Mouse (Mus musculus) forebrain, embryonic 16.5 days (tissue): Measurements from ENCODE around the gene Zfp655. TPM values are rescaled to one million over a fixed set of nuclear protein-coding genes. Genes with fewer than 3 reads are reported as not detected.
A peak's percentile ranks its signal among the peaks of the same experiment; 100 is the strongest.
"Not testable (repeated sequence)": the region's sequence is repeated elsewhere in the genome, so short reads cannot be mapped to it uniquely, and the experiment has no call there.

Experiments used
- ATAC-seq: fragments of 200-750 bp; cut with Nextera tagmentation; 2 replicates; pipeline ENCODE4 v1.8.0; 2017; ENCODE audit warnings: mild to moderate bottlenecking, moderate library complexity
- H3K27ac ChIP-seq: fragments of 300-500 bp; sonication (generic); 2 replicates; pipeline ENCODE4 v1.5.1; 2014; ENCODE audit warnings: low read length, control low read depth
- H3K27me3 ChIP-seq: fragments of 300-500 bp; sonication (generic); replicated peaks from 2 replicates; pipeline ENCODE4 v1.6.1; 2014; ENCODE audit warnings: low read length; ENCODE audit not compliant: control insufficient read depth, insufficient read depth
- H3K36me3 ChIP-seq: fragments of 300-500 bp; sonication (generic); 2 replicates; pipeline ENCODE4 v1.6.1; 2014; ENCODE audit not compliant: control insufficient read depth, insufficient read depth
- H3K4me1 ChIP-seq: fragments of 300-500 bp; sonication (generic); replicated peaks from 2 replicates; pipeline ENCODE4 v1.6.1; 2014; ENCODE audit warnings: low read length; ENCODE audit not compliant: control insufficient read depth, insufficient read depth
- H3K4me2 ChIP-seq: fragments of 300-500 bp; sonication (generic); 2 replicates; pipeline ENCODE4 v1.6.1; 2014; ENCODE audit warnings: mild to moderate bottlenecking, low read length, control low read depth
- H3K4me3 ChIP-seq: fragments of 300-500 bp; sonication (generic); replicated peaks from 2 replicates; pipeline ENCODE4 v1.5.1; 2014; ENCODE audit warnings: mild to moderate bottlenecking, low read length, control low read depth
- H3K9ac ChIP-seq: fragments of 300-500 bp; sonication (generic); replicated peaks from 2 replicates; pipeline ENCODE4 v1.6.1; 2014; ENCODE audit warnings: low read depth, low read length, control low read depth
- H3K9me3 ChIP-seq: fragments of 300-500 bp; sonication (generic); 2 replicates; pipeline ENCODE4 v1.6.1; 2016; ENCODE audit warnings: low read length; ENCODE audit not compliant: control insufficient read depth
- WGBS: fragments of 180-500 bp; shearing (Covaris S2); extraction: QIAGEN DNeasy Blood & Tissue Kit; methylation state at CpG from one replicate; pipeline ENCODE4 v1.1.7; 2014; 5-methylcytosine and 5-hydroxymethylcytosine counted together
- polyA plus RNA-seq: library from polyadenylated mRNA; unstranded; fragments of >200 nt; fragmentation: Nextera tagmentation; extraction: Ambion mirVana; gene quantifications from 2 replicates; pipeline ENCODE4 v1.2.1, GENCODE M21; 2015

Gene Zfp655
- polyA plus RNA-seq, 1 experiment from 2014 or later, result 39.6 TPM

DNA sequence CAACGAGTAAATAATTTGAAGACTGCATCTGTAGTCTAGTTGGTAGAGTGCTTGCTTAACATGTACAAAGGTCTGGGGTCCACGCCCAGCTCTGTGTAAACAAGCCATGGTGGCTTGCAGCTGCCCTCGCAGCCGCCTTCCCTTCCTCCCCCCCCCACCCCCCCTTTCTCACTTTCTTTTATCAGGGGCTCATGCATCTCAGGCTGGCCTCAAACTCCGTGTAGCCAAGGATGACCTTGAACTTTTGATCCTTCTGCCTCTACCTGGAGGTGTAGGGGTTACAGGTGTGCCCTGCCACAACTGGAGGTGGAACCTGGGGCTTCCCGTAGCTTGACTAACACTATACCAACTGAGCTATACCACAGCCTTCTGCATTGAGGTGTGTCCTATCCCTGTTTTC is 13.8 kb upstream of the Zfp655 start:
- peaks cover 28% of the 10 kb centered on the region for H3K36me3 ChIP-seq
- no peaks in the 10 kb centered on the region for H3K4me1 ChIP-seq

GRCm38 (mm10) chr5:145218206-145218605 is 13.3 kb upstream of the Zfp655 start:
- no peaks in the 10 kb centered on the region for H3K4me1 ChIP-seq
- no peaks in the 10 kb centered on the region for H3K9me3 ChIP-seq
- peaks cover 28% of the 10 kb centered on the region for H3K36me3 ChIP-seq
- H3K27ac ChIP-seq, result no peak overlapping the region
- H3K27me3 ChIP-seq, result no peaks in the 10 kb centered on the region
- ATAC-seq, result no peak
- no peak overlapping the region for H3K9ac ChIP-seq
- 97% methylated on average over 21 of the region's 21 CpGs for WGBS
- H3K4me3 ChIP-seq, result no peak overlapping the region
- H3K4me2 ChIP-seq, result no peak overlapping the region

More for the DNA sequence above, 13.8 kb upstream of the Zfp655 start:
- H3K9ac ChIP-seq, result no peak overlapping the region
- H3K4me3 ChIP-seq, result no peak overlapping the region
- H3K27me3 ChIP-seq, result no peaks in the 10 kb centered on the region
- H3K4me2 ChIP-seq, result no peak overlapping the region
- no peaks in the 10 kb centered on the region for H3K9me3 ChIP-seq
- no peak overlapping the region for H3K27ac ChIP-seq
- ATAC-seq, result no peak
- 90% methylated on average over 6 of the region's 6 CpGs for WGBS

GRCm38 (mm10) chr5:145218671-145219070 is 12.8 kb upstream of the Zfp655 start:
- WGBS, result 96% methylated on average over 20 of the region's 20 CpGs
- ATAC-seq, result no peak

DNA sequence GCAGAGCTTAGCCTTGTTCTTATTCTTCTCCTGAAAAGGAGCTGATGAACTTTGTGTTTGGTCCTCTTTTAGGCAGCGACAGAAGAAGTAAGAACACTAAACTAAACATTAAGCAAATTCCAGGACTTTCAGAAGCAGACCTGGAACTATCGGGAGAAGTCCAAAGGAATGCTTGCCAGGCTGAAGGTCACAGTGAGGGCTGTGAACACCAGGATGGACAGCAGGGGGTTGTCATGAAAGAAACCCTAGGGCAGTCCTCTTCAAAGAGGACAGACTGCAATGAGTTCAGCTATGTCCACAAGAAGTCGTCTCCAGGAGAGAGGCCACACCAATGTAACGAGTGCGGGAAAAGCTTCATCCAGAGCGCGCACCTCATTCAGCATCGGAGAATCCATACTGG is 11.5 kb upstream of the Zfp655 start:
- Histone ChIP-seq H3K4me2 (no peak overlapping the region), H3K36me3 (peaks cover 28% of the 10 kb centered on the region), H3K4me1 (no peaks in the 10 kb centered on the region), H3K27me3 (no peaks in the 10 kb centered on the region), H3K4me3 (no peak overlapping the region), H3K27ac (no peak overlapping the region), H3K9ac (no peak overlapping the region), H3K9me3 (no peaks in the 10 kb centered on the region)
- 95% methylated on average over 8 of the region's 8 CpGs for WGBS
- ATAC-seq, result no peak

More at GRCm38 (mm10) chr5:145218671-145219070, 12.8 kb upstream of the Zfp655 start:
- Histone ChIP-seq H3K27ac (no peak overlapping the region), H3K9me3 (no peaks in the 10 kb centered on the region), H3K4me1 (no peaks in the 10 kb centered on the region), H3K4me2 (no peak overlapping the region), H3K4me3 (no peak overlapping the region), H3K36me3 (peaks cover 28% of the 10 kb centered on the region), H3K9ac (no peak overlapping the region), H3K27me3 (no peaks in the 10 kb centered on the region)

DNA sequence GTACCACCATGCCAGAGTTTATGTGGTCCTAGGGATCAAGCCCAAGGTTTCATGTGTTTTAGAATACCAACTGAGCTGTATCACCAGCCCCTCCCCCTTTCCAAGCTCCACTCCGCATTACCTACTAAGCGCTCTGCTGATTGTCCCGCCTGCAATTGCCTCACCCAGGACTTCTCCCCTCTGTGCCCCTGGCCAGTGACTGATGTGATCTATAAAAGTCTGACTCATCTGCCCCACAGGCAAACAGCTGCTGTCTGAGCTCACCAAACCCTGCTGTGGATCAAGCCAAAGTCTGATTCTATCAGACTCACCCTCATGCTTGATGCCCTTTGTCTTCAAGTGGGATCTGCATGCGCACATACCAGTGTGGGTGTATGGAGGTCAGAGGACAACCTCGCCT is 8.7 kb upstream of the Zfp655 start:
- 87% methylated on average over 5 of the region's 5 CpGs for WGBS
- no peak overlapping the region for H3K9ac ChIP-seq
- no peak overlapping the region for H3K27ac ChIP-seq
- no peak for ATAC-seq
- no peaks in the 10 kb centered on the region for H3K4me1 ChIP-seq
- H3K27me3 ChIP-seq, result 0 out of 2 replicates have a peak, but pooled peaks cover 2% of the 10 kb centered on the region
- no peak overlapping the region for H3K4me3 ChIP-seq
- H3K4me2 ChIP-seq, result no peak overlapping the region
- peaks cover 28% of the 10 kb centered on the region for H3K36me3 ChIP-seq
- H3K9me3 ChIP-seq, result no peaks in the 10 kb centered on the region

- Histone ChIP-seq H3K27ac (no peak overlapping the region), H3K27me3 (peaks cover 2% of the 10 kb centered on the region; the same call in 1 of the 2 replicates), H3K9me3 (no peaks in the 10 kb centered on the region), H3K9ac (no peak overlapping the region), H3K36me3 (peaks cover 25% of the 10 kb centered on the region), H3K4me3 (no peak overlapping the region), H3K4me2 (no peak overlapping the region), H3K4me1 (no peaks in the 10 kb centered on the region)
- no peak for ATAC-seq
- 86% methylated on average over 12 of the region's 12 CpGs for WGBS
Observed at GRCm38 (mm10) chr5:145223395-145223794, 8.1 kb upstream of the Zfp655 start.

GRCm38 (mm10) chr5:145226453-145226852 is 5.1 kb upstream of the Zfp655 start:
- H3K36me3 ChIP-seq, result peaks cover 4% of the 10 kb centered on the region; the same call in 1 of the 2 replicates
- 58% methylated on average over 2 of the region's 2 CpGs for WGBS
- no peak for ATAC-seq

DNA sequence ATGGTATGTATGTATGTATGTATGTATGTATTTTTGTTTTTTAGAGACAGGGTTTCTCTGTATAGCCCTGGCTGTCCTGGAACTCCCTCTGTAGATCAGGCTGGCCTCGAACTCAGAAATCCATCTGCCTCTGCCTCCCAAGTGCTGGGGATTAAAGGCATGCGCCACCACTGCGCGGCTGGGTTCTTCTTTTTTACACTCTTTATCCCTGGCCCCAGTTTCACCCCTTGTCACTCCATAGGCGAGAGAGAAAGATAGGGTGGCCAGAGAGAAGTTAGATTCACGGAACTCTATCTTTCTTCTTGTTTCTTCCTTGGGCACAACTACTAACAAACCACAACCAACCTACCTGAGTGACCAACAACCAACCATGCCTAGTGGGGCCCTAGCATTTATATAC is 2.2 kb upstream of the Zfp655 start:
- 79% methylated on average over 6 of the region's 6 CpGs for WGBS
- not testable (repeated sequence) for H3K36me3 ChIP-seq, H3K27ac ChIP-seq, H3K4me2 ChIP-seq, ATAC-seq, H3K9ac ChIP-seq, H3K4me3 ChIP-seq, H3K9me3 ChIP-seq, H3K27me3 ChIP-seq
- peaks cover 15% of the 10 kb centered on the region for H3K4me1 ChIP-seq

More at GRCm38 (mm10) chr5:145226453-145226852, 5.1 kb upstream of the Zfp655 start:
- peaks cover 2% of the 10 kb centered on the region; the same call in 1 of the 2 replicates for H3K27me3 ChIP-seq
- no peaks in the 10 kb centered on the region for H3K9me3 ChIP-seq
- peaks cover 5% of the 10 kb centered on the region for H3K4me1 ChIP-seq
- H3K4me3 ChIP-seq, result no peak overlapping the region
- no peak overlapping the region for H3K9ac ChIP-seq
- no peak overlapping the region for H3K27ac ChIP-seq
- no peak overlapping the region for H3K4me2 ChIP-seq

GRCm38 (mm10) chr5:145230641-145231040 is 874 bp upstream of the Zfp655 start:
- peaks cover 6% of the 10 kb centered on the region; the same call in 1 of the 2 replicates for H3K36me3 ChIP-seq
- H3K27me3 ChIP-seq, result peaks cover 2% of the 10 kb centered on the region; the same call in 1 of the 2 replicates
- peak overlapping the region; percentile 99; the same call in 1 of the 2 replicates for H3K4me3 ChIP-seq
- H3K9ac ChIP-seq, result peak overlapping the region; percentile 94
- H3K4me2 ChIP-seq, result peak overlapping the region; percentile 64
- H3K4me1 ChIP-seq, result peaks cover 15% of the 10 kb centered on the region
- no peak for ATAC-seq
- H3K9me3 ChIP-seq, result no peaks in the 10 kb centered on the region
- 85% methylated on average over 4 of the region's 4 CpGs for WGBS
- H3K27ac ChIP-seq, result no peak overlapping the region
